Mouse (Mus musculus): ENCODE data around the gene Slc8b1. TPM values are rescaled to one million over a fixed set of nuclear protein-coding genes. Genes with fewer than 3 reads are reported as not detected.

Slc8b1 gene
- total RNA-seq, 2 experiments from 2014 or later: 4.5 to 7.5 TPM

- no peak for TF ChIP-seq CTCF (IDR thresholded peaks at IDR 0.05)
- intact Hi-C loops (cut with DNase I): no loop called here
- H3K4me3 ChIP-seq: no peak overlapping the region
- DNase-seq (ENCODE audit: extremely low spot score in 1 of 2, low spot score in 2 of 2): no peak
- H3K27ac ChIP-seq: no peak overlapping the region
Observed at GRCm38 (mm10) chr5:120514031-120514677, 3.2 kb downstream of the Slc8b1 start.

- intact Hi-C loops (cut with DNase I): no loop called here
- H3K27ac ChIP-seq: no peak overlapping the region
- no peak for DNase-seq (ENCODE audit: extremely low spot score in 1 of 2, low spot score in 2 of 2)
- no peak for TF ChIP-seq CTCF (IDR thresholded peaks at IDR 0.05)
- H3K4me3 ChIP-seq: no peak overlapping the region
Observed at GRCm38 (mm10) chr5:120514754-120515153, 3.8 kb downstream of the Slc8b1 start.

GRCm38 (mm10) chr5:120515451-120515850, 4.5 kb downstream of the Slc8b1 start:
- no peak; the same call in 1 of the 2 replicates for TF ChIP-seq CTCF (IDR thresholded peaks at IDR 0.05)
- intact Hi-C loops (cut with DNase I): no loop called here
- no peak overlapping the region for H3K4me3 ChIP-seq
- no peak overlapping the region for H3K27ac ChIP-seq
- DNase-seq (ENCODE audit: extremely low spot score in 1 of 2, low spot score in 2 of 2): no peak

GRCm38 (mm10) chr5:120516221-120516984, 5.4 kb downstream of the Slc8b1 start:
- intact Hi-C loops (cut with DNase I): no loop called here
- Histone ChIP-seq H3K4me3 (no peak overlapping the region), H3K27ac (peak overlapping the region; percentile 11; the same call in 1 of the 2 replicates)
- DNase-seq (ENCODE audit: extremely low spot score in 1 of 2, low spot score in 2 of 2): no peak
- no peak for TF ChIP-seq CTCF (IDR thresholded peaks at IDR 0.05)

GRCm38 (mm10) chr5:120517552-120517951, 6.6 kb downstream of the Slc8b1 start:
- intact Hi-C loops (cut with DNase I): no loop called here
- TF ChIP-seq CTCF (IDR thresholded peaks at IDR 0.05): no peak
- no peak for DNase-seq (ENCODE audit: extremely low spot score in 1 of 2, low spot score in 2 of 2)
- no peak overlapping the region for H3K4me3 ChIP-seq
- no peak overlapping the region for H3K27ac ChIP-seq

GRCm38 (mm10) chr5:120522649-120523048, 11.7 kb downstream of the Slc8b1 start:
- intact Hi-C loops (cut with DNase I): no loop called here
- no peak for DNase-seq (ENCODE audit: extremely low spot score in 1 of 2, low spot score in 2 of 2)
- TF ChIP-seq CTCF (IDR thresholded peaks at IDR 0.05): peak; percentile 57
- H3K27ac ChIP-seq: no peak overlapping the region
- H3K4me3 ChIP-seq: no peak overlapping the region

GRCm38 (mm10) chr5:120524736-120525135, 13.8 kb downstream of the Slc8b1 start:
- no peak overlapping the region for H3K27ac ChIP-seq
- no peak for TF ChIP-seq CTCF (IDR thresholded peaks at IDR 0.05)
- intact Hi-C loops (cut with DNase I): no loop called here
- DNase-seq (ENCODE audit: extremely low spot score in 1 of 2, low spot score in 2 of 2): no peak
- no peak overlapping the region for H3K4me3 ChIP-seq

- Histone ChIP-seq H3K4me3 (no peak overlapping the region), H3K27ac (no peak overlapping the region)
- no peak for DNase-seq (ENCODE audit: extremely low spot score in 1 of 2, low spot score in 2 of 2)
- intact Hi-C loops (cut with DNase I): no loop called here
- TF ChIP-seq CTCF (IDR thresholded peaks at IDR 0.05): peak; percentile 28
Observed at GRCm38 (mm10) chr5:120525737-120526136, 14.8 kb downstream of the Slc8b1 start.

- intact Hi-C loops (cut with DNase I): no loop called here
- Histone ChIP-seq H3K4me3 (no peak overlapping the region), H3K27ac (no peak overlapping the region)
- no peak for DNase-seq (ENCODE audit: extremely low spot score in 1 of 2, low spot score in 2 of 2)
- no peak for TF ChIP-seq CTCF (IDR thresholded peaks at IDR 0.05)
Observed at GRCm38 (mm10) chr5:120526311-120526710, 15.3 kb downstream of the Slc8b1 start.

- TF ChIP-seq CTCF (IDR thresholded peaks at IDR 0.05): no peak
- Histone ChIP-seq H3K27ac (no peak overlapping the region), H3K4me3 (no peak overlapping the region)
- DNase-seq (ENCODE audit: extremely low spot score in 1 of 2, low spot score in 2 of 2): no peak
- intact Hi-C loops (cut with DNase I): no loop called here
Observed at GRCm38 (mm10) chr5:120527296-120527964, 16.5 kb downstream of the Slc8b1 start.

- H3K4me3 ChIP-seq: no peak overlapping the region
- no peak for DNase-seq (ENCODE audit: extremely low spot score in 1 of 2, low spot score in 2 of 2)
- no peak for TF ChIP-seq CTCF (IDR thresholded peaks at IDR 0.05)
- H3K27ac ChIP-seq: no peak overlapping the region
- intact Hi-C loops (cut with DNase I): no loop called here
Observed at GRCm38 (mm10) chr5:120531631-120532030, 20.7 kb downstream of the Slc8b1 start.

GRCm38 (mm10) chr5:120534071-120534685, 23.2 kb downstream of the Slc8b1 start:
- TF ChIP-seq CTCF (IDR thresholded peaks at IDR 0.05): no peak
- DNase-seq (ENCODE audit: extremely low spot score in 1 of 2, low spot score in 2 of 2): no peak
- H3K4me3 ChIP-seq: no peak overlapping the region

More at GRCm38 (mm10) chr5:120534071-120534685, 23.2 kb downstream of the Slc8b1 start:
- H3K27ac ChIP-seq: no peak overlapping the region; the same call in 1 of the 2 replicates
- intact Hi-C loops (cut with DNase I): no loop called here

Measured in left cerebral cortex, adult 2 months (tissue).